Mouse (Mus musculus) liver, postnatal 0 days (tissue): Measurements from ENCODE around the gene Gm20388.

Source experiments
- CTCF ChIP-seq: sonication (generic); IDR thresholded peaks from 2 replicates; pipeline ENCODE4 v1.5.1; 2016; ENCODE audit warnings: antibody characterized with exemption, low read depth
- EP300 ChIP-seq: IDR thresholded peaks from 2 replicates; pipeline ENCODE4 v1.6.1; 2016; ENCODE audit warnings: antibody characterized with exemption, low read depth, mild to moderate bottlenecking

GRCm38 (mm10) chr8:119925428-119925827 lies 14.8 kb downstream of the Gm20388 start:
- TF ChIP-seq CTCF, result no peak
- TF ChIP-seq EP300, result no peak
